Mouse (Mus musculus) lung, embryonic 15.5 days (tissue): ENCODE measurements around the gene Pck2. TPM values are rescaled to one million over a fixed set of nuclear protein-coding genes. Genes with fewer than 3 reads are reported as not detected.

Experiments used
- ATAC-seq: fragments of 200-750 bp; cut with Nextera tagmentation; 2 replicates; pipeline ENCODE4 v1.8.0; 2017; ENCODE audit warnings: moderate number of reproducible peaks, borderline replicate concordance; ENCODE audit not compliant: low FRiP score, low TSS enrichment; ENCODE audit errors: extremely low read depth
- H3K27ac ChIP-seq: fragments of 300-500 bp; sonication (generic); 2 replicates; pipeline ENCODE4 v1.5.1; 2015; ENCODE audit warnings: moderate library complexity, mild to moderate bottlenecking, inconsistent platforms
- H3K27me3 ChIP-seq: fragments of 300-500 bp; sonication (generic); 2 replicates; pipeline ENCODE4 v1.6.1; 2015; ENCODE audit warnings: inconsistent platforms
- H3K36me3 ChIP-seq: fragments of 300-500 bp; sonication (generic); 2 replicates; pipeline ENCODE4 v1.6.1; 2015; ENCODE audit warnings: inconsistent platforms
- H3K4me1 ChIP-seq: fragments of 300-500 bp; sonication (generic); 2 replicates; pipeline ENCODE4 v1.6.1; 2015; ENCODE audit warnings: inconsistent platforms
- H3K4me2 ChIP-seq: fragments of 300-500 bp; sonication (generic); 2 replicates; pipeline ENCODE4 v1.6.1; 2015; ENCODE audit warnings: inconsistent platforms, mild to moderate bottlenecking, moderate library complexity
- H3K4me3 ChIP-seq: fragments of 300-500 bp; sonication (generic); 2 replicates; pipeline ENCODE4 v1.5.1; 2015; ENCODE audit warnings: mild to moderate bottlenecking, inconsistent platforms
- H3K9ac ChIP-seq: fragments of 300-500 bp; sonication (generic); 2 replicates; pipeline ENCODE4 v1.6.1; 2015; ENCODE audit warnings: inconsistent platforms
- H3K9me3 ChIP-seq: fragments of 300-500 bp; sonication (generic); 2 replicates; pipeline ENCODE4 v1.6.1; 2016; ENCODE audit warnings: inconsistent platforms
- WGBS: fragments of 180-500 bp; shearing (Covaris S2); methylation state at CpG from one replicate; pipeline ENCODE4 v1.1.7; 2015; 5-methylcytosine and 5-hydroxymethylcytosine counted together
- polyA plus RNA-seq: library from polyadenylated mRNA; unstranded; fragments of >200 nt; fragmentation: Nextera tagmentation; extraction: Ambion mirVana; gene quantifications from 2 replicates; pipeline ENCODE4 v1.2.1, GENCODE M21; 2015

Pck2 gene
- polyA plus RNA-seq, 1 experiment from 2014 or later = 66.0 TPM

DNA sequence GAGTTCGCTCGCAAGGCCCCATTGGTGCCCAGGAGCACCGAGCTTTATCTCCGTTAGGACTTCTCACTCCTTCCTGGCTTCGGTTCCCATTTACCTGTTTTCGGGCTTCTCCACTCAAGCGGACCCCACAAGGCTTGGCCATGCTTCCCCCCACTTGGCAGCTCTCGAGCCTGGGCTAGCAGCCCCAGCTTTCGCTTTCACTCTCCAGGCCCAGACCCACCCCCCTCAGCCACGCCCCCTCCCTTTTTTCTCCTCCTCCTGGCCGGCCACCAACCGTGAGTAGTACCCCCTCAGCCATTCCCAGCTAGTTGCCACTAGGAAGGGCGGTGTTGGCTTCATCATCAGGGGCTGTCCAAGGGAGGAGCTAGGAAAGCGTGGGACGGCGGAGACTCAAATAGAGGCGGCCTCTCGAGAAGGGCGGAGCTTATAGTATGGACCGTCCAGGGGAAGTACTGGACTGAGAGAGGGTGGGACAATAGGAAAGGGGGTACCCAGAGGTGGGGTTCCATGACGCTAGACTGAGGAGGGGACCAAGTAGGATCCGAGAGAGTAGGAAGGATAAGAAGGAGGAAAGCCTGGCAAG is 50.8 kb downstream of the Pck2 start, which contains the start of gene Psme2:
Psme2 (minus strand) TSS at position 366 of the 583 bp plus-strand sequence.
- Histone ChIP-seq H3K4me2 (peak within 1 kb of the TSS; percentile 93), H3K4me3 (peak within 1 kb of the TSS; percentile 84), H3K27me3 (no peaks in the 10 kb centered on the region), H3K9ac (peak within 1 kb of the TSS; percentile 80), H3K9me3 (no peaks in the 10 kb centered on the region), H3K36me3 (peaks cover 23% of the 10 kb centered on the region), H3K4me1 (peaks cover 25% of the 10 kb centered on the region), H3K27ac (peak within 1 kb of the TSS; percentile 99)
- WGBS = under 1% methylated on average over 22 of the region's 22 CpGs
- peak; percentile 97 for ATAC-seq

DNA sequence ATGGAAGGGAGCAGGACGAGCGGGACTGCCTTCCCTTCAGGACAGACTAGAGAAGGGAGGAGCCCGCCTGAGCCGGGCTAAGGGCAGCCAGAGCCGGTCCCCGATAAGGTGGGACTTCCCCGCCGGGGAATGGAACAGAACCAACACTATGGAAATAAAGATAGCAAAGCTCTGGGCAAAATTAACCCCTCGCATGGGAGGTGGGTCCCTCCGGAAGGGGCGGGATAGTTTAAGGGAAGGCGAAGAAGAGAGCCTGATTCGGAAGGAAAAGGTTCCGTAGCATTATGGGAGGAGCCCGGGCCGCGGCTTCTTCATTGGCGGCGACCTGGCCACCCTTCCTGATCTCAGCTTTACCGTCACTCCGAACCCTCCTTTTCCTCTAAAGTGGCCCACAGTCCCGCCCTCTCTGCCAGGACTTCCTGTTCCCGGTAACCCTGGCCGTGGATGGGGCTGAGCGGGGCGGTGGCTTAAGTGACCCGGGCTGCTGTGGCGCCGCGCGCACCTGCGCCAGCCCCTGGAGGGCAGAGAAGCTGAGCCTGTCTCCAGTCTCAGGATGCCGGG is 51.3 kb downstream of the Pck2 start, which contains the start of gene Rnf31:
Rnf31 (plus strand) TSS at position 378 of the 561 bp plus-strand sequence.
- peak within 1 kb of the TSS; percentile 99 for H3K27ac ChIP-seq
- H3K4me3 ChIP-seq = peak within 1 kb of the TSS; percentile 84
- peak within 1 kb of the TSS; percentile 93 for H3K4me2 ChIP-seq
- no peaks in the 10 kb centered on the region for H3K27me3 ChIP-seq
- H3K9ac ChIP-seq = peak within 1 kb of the TSS; percentile 80
- H3K4me1 ChIP-seq = peaks cover 25% of the 10 kb centered on the region
- WGBS = 0% methylated on average over 33 of the region's 33 CpGs
- peak; percentile 90 for ATAC-seq
- H3K36me3 ChIP-seq = peaks cover 28% of the 10 kb centered on the region
- no peaks in the 10 kb centered on the region for H3K9me3 ChIP-seq

DNA sequence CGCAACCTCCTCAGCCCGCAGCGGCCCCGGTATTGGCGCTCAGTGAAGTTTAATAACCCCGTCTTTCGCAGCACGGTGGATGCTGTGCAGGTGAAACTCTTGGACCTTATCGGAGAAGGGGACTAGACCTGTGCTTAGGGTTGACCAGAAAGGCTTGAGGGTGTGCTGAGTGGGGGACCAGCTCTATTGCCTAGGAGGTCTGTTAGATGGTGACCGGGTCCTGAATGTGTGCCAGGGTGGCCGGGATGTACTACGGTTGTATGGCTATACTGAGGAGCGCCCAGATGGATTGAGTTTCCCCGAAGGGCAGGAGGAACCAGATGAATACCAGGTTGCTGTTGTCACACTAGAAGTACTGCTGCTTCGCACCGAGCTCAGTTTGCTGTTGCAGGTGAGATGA is 52.2 kb downstream of the Pck2 start:
- Histone ChIP-seq H3K27me3 (no peaks in the 10 kb centered on the region), H3K4me2 (peak overlapping the region; percentile 93), H3K36me3 (peaks cover 33% of the 10 kb centered on the region), H3K4me1 (peaks cover 25% of the 10 kb centered on the region), H3K4me3 (peak overlapping the region; percentile 84), H3K9me3 (no peaks in the 10 kb centered on the region), H3K9ac (peak overlapping the region; percentile 80), H3K27ac (peak overlapping the region; percentile 99)
- WGBS = 4% methylated on average over 16 of the region's 16 CpGs
- ATAC-seq = no peak

GRCm38 (mm10) chr14:55596036-55596690 is 56.1 kb downstream of the Pck2 start:
- Histone ChIP-seq H3K4me1 (peaks cover 17% of the 10 kb centered on the region), H3K36me3 (peaks cover 60% of the 10 kb centered on the region), H3K4me3 (no peak overlapping the region), H3K4me2 (no peak overlapping the region), H3K9ac (no peak overlapping the region), H3K27me3 (no peaks in the 10 kb centered on the region), H3K27ac (no peak overlapping the region), H3K9me3 (no peaks in the 10 kb centered on the region)
- ATAC-seq = no peak
- WGBS = 74% methylated on average over 13 of the region's 13 CpGs

GRCm38 (mm10) chr14:55598521-55599390 is 58.7 kb downstream of the Pck2 start:
- Histone ChIP-seq H3K27ac (no peak overlapping the region), H3K4me2 (no peak overlapping the region), H3K4me3 (no peak overlapping the region), H3K27me3 (no peaks in the 10 kb centered on the region), H3K9me3 (no peaks in the 10 kb centered on the region), H3K9ac (no peak overlapping the region), H3K4me1 (peaks cover 5% of the 10 kb centered on the region; the same call in 1 of the 2 replicates), H3K36me3 (peaks cover 80% of the 10 kb centered on the region)
- WGBS = 92% methylated on average over 21 of the region's 21 CpGs
- ATAC-seq = no peak

Other genes starting within 250 kb of the Pck2 start
- gene Dhrs4, start 61.5 kb upstream of the Pck2 start, polyA plus RNA-seq = 112 and 114 TPM in 2 replicates
- 1.3 and 1.6 TPM in 2 replicates for gene Carmil3, start 49.6 kb upstream of the Pck2 start, polyA plus RNA-seq
- gene Cpne6, start 29.8 kb upstream of the Pck2 start, polyA plus RNA-seq = 0.11 and 0.23 TPM in 2 replicates
- not detected in 2 replicates for gene Nrl, start 15.3 kb upstream of the Pck2 start, polyA plus RNA-seq
- 67.7 and 72.6 TPM in 2 replicates for gene Dcaf11, start 19.7 kb downstream of the Pck2 start, polyA plus RNA-seq
- gene A730061H03Rik, start 20.1 kb downstream of the Pck2 start, polyA plus RNA-seq = 0.79 and 1.2 TPM in 2 replicates
- gene Fitm1, start 35.4 kb downstream of the Pck2 start, polyA plus RNA-seq = 3.3 and 3.7 TPM in 2 replicates
- 168 and 171 TPM in 2 replicates for gene Psme1, start 37.9 kb downstream of the Pck2 start, polyA plus RNA-seq
- gene Emc9, start 45.0 kb downstream of the Pck2 start, polyA plus RNA-seq = 4.1 and 5.1 TPM in 2 replicates
- 234 and 238 TPM in 2 replicates for gene Psme2, start 50.8 kb downstream of the Pck2 start, polyA plus RNA-seq
- 14.5 and 16.0 TPM in 2 replicates for gene Rnf31, start 51.4 kb downstream of the Pck2 start, polyA plus RNA-seq
- gene Irf9, start 63.3 kb downstream of the Pck2 start, polyA plus RNA-seq = 12.5 and 14.4 TPM in 2 replicates
- 22.9 and 25.5 TPM in 2 replicates for gene Rec8, start 77.8 kb downstream of the Pck2 start, polyA plus RNA-seq
- 81.2 and 95.6 TPM in 2 replicates for gene Ipo4, start 95.7 kb downstream of the Pck2 start, polyA plus RNA-seq
- 0.44 and 2.0 TPM in 2 replicates for gene Gm49378, start 97.6 kb downstream of the Pck2 start, polyA plus RNA-seq
- 119 and 126 TPM in 2 replicates for gene Tm9sf1, start 103.5 kb downstream of the Pck2 start, polyA plus RNA-seq
- 0.88 and 1.1 TPM in 2 replicates for gene Tssk4, start 109.9 kb downstream of the Pck2 start, polyA plus RNA-seq
- gene Mdp1, start 120.2 kb downstream of the Pck2 start, polyA plus RNA-seq = 56.5 TPM in 2 replicates
- 60.2 and 68.1 TPM in 2 replicates for gene Gmpr2, start 131.7 kb downstream of the Pck2 start, polyA plus RNA-seq
- 509 and 542 TPM in 2 replicates for gene Nedd8, start 131.9 kb downstream of the Pck2 start, polyA plus RNA-seq
- gene Tinf2, start 141.6 kb downstream of the Pck2 start, polyA plus RNA-seq = 46.9 and 48.3 TPM in 2 replicates
- gene Tgm1, start 173.7 kb downstream of the Pck2 start, polyA plus RNA-seq = 2.2 and 2.8 TPM in 2 replicates
- gene Rabggta, start 182.0 kb downstream of the Pck2 start, polyA plus RNA-seq = 31.8 and 33.2 TPM in 2 replicates
- gene Dhrs1, start 205.4 kb downstream of the Pck2 start, polyA plus RNA-seq = 86.7 and 88.4 TPM in 2 replicates
- 39.2 and 41.4 TPM in 2 replicates for gene Nop9, start 205.4 kb downstream of the Pck2 start, polyA plus RNA-seq
- 0.55 and 0.80 TPM in 2 replicates for gene Cideb, start 218.2 kb downstream of the Pck2 start, polyA plus RNA-seq
- 0.25 and 0.35 TPM in 2 replicates for gene Ltb4r2, start 221.2 kb downstream of the Pck2 start, polyA plus RNA-seq
- gene Ltb4r1, start 225.7 kb downstream of the Pck2 start, polyA plus RNA-seq = 1.7 and 2.6 TPM in 2 replicates
- 14.3 and 18.0 TPM in 2 replicates for gene Adcy4, start 243.8 kb downstream of the Pck2 start, polyA plus RNA-seq
- gene Ripk3, start 248.6 kb downstream of the Pck2 start, polyA plus RNA-seq = 43.4 and 45.6 TPM in 2 replicates